Mouse (Mus musculus): ENCODE results near the gene Ntn4. TPM values are rescaled to one million over a fixed set of nuclear protein-coding genes. Genes with fewer than 3 reads are reported as not detected.

The Ntn4 gene
- polyA plus RNA-seq, 2 experiments from 2014 or later: 0.12 to 0.27 TPM

DNA sequence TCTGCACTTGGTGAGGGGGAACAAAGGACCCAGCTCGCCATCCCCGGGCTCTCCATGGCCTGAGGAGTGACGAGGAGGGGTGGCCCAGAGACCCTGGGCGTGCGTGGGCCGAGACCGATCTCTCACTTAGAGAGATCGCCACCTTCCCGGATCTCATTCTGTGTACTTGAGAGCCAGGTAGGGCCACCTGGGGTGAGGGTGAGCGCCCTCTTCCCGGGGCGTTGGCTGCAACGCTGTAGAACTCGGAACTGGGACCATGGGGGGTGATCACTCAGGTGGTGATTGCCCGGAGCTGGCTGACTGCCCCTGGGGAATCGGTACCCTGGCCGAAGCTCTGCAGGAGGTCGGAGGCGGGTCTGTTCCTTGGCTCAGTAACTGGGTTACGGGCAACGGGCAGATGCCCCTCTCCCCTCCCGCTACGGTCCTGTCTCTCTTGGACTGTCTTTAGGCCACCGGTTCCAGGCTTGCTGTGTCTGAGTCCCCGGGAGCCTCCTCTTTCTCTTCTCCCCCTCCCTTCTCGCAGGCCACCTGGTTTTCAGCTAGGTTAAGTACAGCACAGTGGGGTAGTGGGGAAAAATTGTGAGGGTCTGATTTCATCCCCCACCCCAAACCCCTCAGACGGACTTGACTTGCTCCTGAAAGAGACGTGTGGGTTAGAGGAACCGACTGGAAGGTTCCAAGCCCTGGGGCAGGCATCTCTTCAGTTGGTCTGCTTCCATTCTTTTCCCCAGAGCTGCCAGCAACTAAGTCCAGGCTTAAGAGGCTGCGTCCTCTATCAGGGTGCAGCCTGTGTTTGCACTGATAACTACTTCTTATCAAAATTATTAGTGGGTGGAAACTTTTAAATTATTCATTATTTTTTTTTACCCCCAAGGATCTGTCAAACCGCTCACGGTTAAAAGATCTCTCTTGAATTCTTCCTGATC lies 1.6 kb downstream of the Ntn4 start:
- peak; percentile 45 for ATAC-seq

DNA sequence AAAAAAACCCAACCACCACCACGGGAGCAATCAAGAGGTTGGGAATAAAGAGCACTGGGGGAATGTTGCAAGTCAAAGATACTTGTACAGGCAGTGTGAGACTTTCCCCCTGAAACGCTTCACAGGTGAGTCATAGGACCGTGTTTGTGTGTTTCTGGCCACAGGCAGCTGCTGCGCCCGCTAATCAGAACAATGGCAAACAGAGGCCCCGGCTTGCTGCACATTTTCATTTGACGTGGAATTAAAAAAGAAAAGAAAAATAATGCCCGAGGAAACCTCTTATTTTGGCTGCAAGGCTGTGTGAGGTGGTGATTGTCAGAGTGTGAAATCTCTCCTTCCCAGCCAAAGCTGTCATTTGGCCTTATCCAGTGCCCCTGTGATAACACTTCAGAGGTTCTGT lies 2.4 kb downstream of the Ntn4 start:
- ATAC-seq: no peak

DNA sequence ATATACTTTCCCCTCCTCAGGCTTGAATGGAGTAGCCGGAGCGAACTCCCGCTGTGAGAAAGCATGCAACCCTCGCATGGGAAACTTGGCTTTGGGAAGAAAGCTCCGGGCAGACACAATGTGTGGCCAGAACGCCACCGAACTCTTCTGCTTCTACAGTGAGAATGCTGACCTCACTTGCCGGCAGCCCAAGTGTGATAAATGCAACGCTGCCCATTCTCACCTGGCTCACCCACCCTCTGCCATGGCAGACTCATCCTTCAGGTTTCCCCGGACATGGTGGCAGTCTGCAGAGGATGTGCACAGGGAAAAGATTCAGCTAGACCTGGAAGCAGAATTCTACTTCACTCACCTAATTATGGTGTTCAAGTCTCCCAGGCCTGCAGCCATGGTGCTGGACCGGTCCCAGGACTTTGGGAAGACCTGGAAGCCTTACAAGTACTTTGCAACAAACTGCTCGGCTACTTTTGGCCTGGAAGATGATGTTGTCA lies 4.0 kb downstream of the Ntn4 start:
- ATAC-seq: no peak

DNA sequence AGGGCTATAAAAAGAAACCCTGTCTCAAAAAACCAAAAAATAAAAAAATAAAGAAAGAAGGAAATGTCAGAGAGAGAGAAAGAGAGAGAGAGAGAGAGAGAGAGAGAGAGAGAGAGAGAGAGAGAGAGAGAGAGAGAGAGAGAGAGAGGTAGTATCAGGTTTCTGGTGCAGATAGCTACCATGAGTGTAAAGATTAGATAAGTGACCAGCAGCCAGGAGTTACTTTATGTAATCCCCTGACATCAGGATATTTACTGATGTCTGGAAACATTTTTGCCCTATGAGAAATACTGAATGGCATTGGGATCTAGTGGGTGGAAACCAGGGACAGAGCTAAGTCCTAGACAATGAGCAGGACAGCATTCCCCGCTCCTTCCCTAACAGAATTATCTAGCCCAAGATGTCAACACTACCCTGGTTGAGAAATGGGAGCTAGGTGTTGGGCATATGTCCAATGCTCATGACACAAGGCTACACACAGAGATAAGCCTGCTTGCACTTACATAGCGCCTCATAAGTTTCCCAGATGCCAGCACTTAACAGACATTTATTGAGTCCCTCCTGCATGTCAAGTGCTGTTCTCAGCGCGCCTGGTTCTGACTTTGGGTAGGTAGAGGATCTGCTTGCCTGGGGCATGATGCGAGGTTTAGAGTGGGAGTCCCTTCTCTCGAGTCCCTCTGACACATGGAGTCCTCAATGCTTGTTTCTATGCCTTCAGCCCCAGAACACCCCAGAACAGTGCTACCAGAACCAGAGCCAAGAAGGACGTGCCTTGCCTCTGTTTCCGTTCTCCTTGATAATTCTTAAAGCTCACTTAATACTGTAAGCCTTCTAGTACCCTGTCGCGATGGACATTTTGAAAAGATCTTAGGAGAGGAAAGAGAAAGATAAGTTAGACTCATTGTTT lies 7.4 kb downstream of the Ntn4 start:
- ATAC-seq: no peak

DNA sequence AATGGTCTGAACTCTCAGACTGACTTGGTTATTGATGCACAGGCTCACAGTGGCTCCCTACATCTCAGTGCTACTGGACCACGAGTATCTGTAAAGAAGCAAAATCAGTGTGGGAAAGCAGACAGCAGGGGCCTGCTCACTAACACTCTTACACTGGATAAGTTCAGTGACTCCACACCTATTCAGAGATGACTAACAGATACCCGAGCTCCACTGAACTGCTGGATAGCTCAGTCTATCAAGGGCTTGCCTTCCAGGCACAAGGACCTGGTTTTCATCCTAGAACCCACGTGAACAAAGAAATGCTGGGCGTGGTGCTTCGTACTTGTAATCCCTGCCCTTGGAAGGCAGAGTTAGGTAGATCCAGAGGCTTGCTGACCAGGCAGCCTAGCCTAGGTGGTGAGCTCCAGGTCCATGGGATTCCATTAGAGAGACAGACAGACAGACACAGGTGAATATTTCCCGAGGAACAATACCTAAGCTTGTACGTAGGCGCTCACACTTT lies 8.2 kb downstream of the Ntn4 start:
- no peak for ATAC-seq

DNA sequence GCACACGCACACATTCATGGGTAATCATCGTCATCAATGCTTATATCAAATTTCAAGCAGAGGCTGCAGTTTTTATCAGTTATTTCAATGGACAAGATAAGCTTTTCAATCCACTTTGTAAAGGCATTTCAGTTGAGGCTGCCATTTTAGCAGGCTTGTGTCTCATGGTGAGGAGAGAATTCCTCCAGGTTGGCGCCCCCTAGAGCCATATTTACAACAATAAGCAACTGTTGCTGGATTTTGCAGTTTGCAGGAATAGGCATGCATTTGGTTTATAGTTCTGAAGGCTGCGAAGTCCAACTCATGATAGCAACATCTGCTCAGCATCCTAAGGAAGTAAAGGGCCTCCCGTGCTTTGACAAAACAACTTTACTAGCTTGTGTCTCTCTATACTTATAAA lies 8.6 kb downstream of the Ntn4 start:
- no peak for ATAC-seq

DNA sequence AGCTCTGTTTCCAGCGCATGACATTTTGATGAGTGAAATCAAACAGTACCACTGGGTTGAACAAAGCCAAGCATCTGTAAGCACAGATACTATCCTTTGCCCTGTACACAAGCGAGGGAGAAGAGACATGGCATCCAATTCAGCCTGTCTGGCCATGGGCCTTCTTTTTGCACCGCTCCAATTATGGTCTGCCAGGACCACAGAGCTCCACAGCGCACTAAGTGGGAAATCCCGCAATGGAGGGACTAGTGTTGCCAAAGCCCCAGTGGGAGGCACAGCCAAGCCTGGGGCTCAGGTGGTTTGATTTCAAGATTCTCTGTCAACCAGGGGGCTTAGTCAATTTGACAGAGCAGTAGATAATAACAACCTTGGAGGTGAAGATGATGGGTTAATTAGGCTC lies 9.1 kb downstream of the Ntn4 start:
- no peak for ATAC-seq

DNA sequence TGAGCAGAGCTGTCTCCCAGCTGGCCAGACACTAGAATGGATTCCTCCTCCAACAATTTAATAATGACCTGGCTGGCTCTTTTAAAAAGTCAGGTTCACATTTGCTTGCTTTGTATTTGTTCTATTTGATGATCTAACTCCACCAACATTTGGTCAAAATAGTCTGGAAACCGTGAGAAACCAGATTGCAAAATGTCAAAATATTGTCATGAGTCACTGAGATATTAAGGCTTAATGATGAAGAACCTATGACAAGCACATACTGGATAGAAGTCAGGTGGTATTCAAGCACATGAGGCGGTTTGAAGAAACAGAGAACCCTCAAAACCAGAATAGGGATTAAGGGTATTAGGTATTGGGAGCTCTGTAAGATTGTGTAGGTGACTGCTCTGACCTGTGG lies 12.8 kb downstream of the Ntn4 start:
- ATAC-seq: no peak

DNA sequence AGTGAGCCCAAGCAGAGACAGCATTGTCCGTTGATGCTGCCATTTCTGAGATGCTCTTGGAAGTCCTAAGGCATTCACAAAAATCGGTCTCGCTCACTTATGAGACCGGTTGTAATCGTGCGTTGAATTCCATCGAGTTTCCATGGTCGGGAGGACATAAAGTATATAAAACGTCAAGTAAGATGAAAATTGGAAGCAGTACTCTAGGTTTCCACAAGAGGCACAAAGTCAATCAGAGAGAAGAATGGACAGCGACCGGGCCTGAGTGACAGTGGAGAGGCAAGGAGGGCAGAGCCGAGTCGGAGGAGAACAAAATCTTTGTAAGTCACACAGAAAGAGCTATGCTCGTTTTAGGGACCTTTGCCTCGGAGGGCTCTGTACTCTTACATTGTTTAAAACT lies 14.9 kb downstream of the Ntn4 start:
- no peak for ATAC-seq

DNA sequence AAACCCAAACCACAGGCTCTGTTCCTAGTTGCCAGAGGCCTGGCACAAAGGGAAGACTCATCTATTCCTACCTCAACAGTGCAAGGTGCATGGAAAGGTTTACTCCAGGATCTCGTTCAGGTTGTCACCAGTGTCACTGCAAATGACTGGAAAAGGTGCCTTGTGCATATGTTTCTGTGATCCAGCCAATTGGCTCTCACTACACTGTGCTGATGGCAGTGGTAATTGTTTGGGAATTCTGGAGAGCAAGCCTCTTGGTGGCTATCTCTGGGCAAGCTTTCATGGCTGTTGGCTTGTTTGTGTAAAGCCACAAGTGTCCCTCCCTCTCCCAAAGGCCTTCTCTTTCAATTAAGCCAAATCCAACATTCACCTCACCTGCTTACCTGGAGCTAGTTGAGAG lies 19.3 kb downstream of the Ntn4 start:
- no peak for ATAC-seq

DNA sequence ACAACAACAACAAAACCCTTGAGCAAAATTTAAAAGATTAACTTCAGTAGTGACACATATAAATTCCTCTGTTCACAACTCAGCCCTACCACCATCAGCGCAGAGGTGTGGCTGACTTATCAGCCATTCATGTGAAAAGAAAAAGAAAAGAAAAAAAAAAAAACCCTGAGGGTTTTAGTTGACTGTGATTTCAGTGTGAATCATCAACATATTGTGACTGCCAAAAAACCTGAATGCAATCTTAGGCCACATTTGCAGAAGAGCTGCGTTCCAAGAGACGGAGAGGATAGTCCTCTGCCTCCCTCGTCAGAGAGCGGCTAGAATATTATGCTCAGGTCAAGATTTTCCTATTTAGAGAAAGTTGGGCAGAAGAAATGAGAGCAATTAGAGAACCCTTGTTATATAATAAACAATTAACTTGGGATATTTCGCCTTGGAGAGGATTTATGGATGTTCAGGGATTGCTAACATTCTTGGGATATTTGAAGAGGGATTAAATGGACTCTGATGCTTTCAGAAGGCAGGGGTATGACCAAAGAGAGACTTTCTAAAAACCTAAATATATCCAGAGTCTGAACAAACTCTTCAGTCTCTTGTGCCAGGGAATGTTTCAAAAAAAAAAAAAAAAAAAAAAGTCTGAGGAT lies 21.0 kb downstream of the Ntn4 start:
- no peak for ATAC-seq

DNA sequence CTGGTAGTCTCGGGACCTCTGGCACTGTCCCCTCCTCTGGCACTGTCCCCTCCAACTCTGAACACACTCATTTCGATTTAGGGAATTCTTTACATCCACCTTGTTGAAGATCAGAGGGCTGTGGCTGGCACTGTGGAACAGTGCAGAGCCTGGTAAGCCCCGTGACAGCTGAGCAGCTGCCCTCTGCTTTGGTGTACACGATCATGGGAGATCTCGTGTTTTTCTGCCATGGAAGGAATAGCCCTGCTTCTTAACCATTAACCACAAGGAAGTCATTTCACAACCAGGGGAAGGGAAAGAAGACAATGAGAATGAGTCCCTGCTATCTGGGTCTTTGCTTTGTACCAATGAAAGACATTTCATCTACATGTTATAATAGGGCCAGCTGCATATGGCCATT lies 21.5 kb downstream of the Ntn4 start:
- no peak for ATAC-seq

DNA sequence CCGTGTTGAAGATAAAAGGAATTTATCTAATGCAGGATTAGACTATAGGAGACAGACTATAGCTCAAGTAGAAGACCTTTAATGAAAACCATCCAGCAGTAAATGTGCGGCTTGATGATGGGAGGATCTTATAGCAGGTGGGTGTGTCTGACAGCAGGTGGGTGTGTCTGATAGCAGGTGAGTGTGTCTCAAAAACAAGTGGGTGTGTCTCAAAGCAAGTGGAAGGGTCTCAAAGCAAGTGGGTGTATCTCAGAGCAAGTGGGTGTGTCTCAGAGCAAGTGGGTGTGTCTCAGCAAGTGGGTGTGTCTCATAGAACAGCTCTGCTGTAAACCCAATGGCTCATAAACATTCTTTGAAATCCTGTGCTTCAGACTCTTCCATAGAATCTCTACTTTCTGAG lies 25.7 kb downstream of the Ntn4 start:
- no peak for ATAC-seq

DNA sequence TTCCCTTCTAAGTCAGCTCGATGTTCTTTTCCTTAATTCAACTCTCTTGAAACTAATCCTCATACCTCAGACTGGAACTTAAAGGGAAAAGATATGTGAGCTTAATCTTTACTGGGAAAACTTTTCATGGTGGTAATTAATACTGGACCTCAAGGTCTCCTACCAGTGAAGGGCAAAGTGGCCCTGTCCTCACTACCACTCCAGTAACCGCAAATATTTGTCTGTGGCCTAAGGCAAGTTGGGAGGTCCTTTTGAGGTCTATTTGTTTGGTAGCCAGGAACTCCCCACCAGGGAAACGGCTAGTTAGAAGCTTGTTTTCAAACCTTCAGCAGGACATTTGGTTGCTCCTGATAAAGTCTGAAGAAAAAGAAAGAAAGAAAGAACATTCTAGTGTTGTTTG lies 26.5 kb downstream of the Ntn4 start:
- ATAC-seq: no peak

DNA sequence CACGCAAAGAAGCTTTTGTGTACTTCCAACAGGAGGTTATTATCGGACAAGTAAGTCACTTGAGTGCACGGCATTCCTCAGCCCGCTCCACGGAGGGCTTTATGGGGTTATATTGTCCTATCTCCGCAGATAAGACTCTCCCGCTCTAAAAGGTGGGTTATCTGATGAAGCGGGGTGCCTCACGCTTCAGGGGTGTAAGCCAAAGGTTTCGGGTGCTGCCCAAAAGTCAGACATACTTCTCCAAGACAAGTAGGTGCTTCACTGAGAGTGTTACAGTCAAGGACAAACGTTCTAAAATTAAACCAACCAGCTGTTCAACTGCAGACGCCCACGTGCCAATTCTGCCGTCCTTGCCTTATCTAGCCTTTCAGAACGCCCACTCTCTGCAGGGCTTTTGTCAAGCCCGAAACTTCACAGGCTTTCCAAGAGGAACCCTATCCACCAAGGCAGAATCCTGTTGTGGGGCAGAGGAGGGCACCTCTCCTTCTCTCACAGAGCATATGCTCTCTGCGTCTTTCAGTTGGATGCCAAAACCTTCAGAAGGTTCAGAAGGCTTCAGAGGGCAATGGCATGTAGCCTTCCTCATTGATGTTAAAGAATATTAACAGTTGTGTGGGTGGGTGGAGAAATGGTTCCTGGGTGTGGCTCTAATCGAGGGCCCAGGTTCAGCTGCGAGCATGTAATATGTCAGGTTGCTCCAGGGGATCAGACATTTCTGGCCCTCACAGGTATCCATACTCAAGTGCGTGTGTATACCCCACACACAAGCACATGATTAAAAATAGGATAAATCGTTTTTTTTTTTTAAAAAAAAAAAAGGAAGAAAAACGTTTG lies 32.4 kb downstream of the Ntn4 start:
- peak; percentile 45 for ATAC-seq

DNA sequence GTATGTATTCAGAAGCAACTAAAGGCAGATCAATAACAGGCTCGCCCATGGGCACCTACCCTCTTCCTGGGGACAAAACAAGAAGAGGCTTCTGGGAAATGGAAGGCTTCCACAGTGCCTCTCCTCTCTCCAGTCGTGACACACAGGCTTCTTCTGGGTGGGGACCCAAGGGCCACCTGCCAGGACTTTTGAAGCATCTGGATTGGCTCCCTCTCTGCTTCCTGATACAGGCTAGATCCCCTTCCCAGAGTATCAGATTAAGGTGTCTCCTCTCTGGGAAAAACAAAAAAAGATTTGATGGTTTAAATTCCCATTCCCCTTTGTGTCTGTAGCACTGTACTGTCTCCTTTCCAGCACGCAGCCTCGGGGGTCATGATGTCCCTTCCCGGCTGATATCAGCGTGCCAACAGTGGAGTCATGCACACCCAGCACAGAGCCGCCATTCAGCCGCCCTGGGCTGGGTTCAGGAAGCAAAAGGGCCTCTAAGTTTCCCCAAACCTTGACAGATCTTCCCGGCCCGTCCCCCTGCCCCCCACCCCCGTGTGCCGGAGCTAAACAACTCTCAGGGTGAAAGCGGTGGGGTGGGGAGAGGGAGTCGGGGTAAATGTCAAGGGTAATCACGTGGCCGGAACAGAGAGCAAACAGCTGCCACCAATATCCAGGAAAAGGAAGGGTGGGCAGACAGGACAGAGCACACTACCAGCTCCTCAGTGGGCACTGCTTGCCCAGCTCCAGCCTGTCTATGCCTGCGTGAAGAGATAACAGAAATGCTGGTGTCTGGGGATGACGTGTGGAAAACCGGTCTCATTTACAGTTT lies 38.9 kb downstream of the Ntn4 start:
- ATAC-seq: peak; percentile 80

DNA sequence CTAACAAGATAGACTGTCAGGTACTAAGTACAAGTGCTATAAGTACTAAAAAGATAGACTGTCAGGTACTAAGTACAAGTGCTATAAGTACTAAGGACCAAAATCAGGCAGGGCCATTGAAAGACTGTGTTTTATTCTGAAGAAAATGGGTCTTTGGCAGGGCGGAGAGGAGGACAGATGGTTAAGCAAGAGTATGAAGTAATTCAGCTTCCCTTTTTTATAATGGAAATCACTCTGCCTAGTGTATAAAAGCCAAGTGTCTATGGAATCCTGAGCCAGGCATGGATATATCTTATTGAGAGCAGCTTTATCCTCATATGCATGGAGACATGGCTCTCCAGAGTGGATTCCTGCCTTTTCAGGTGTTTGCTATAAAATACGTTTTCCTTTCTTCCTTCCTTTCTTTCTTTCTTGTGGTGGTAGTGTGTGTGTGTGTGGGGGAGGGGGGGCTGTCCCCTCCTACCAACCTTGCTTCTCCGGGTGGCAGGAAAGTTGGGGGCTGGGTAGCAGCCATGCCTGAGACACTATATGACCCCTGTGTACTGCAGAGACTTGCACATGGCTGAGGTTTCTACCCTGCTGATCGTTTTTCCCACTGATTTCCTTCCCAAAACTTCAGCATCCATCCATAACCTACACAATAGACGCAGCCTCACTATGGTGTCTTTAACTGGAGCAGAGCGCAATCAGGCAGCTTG lies 40.3 kb downstream of the Ntn4 start:
- no peak for ATAC-seq

DNA sequence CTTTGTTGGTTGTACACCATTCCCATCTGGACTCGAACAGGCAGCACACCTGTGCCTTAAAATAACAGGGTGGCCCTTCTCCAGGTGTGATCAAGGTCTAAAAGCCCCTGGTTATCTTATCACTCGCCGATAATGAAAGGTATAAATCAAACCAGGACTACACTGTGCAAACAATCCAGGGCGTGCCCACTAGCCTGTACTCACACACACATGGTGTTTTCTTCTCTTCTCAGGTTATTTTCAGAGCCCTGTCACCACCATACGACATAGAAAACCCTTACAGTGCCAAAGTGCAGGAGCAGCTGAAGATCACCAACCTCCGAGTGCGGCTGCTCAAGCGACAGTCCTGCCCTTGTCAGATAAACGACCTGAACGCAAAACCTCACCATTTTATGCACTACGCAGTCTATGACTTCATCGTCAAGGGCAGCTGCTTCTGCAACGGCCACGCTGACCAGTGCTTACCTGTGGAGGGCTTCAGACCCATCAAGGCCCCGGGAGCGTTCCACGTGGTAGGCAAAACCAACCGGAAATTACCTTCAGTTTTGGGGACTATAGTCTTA lies 41.8 kb downstream of the Ntn4 start:
- no peak for ATAC-seq

DNA sequence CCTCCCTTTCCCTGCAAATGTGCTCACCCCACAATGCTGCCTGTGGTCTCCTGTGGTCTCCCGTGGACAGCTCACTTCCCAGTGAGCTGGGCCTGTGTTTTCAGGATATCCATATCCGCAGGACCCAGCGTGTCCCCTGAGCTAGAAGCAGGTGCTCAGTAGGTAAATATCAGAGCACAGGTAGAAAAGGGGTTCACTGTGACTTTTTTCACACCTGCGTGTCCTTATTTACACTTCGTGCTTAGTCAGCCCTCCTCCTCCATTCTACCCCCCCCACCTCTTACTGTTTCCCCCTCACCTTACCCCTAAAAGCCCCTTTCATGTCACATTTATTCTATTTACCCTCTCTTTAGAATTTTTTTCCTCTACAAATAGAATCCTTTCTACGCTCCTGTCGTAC lies 42.7 kb downstream of the Ntn4 start:
- no peak for ATAC-seq

DNA sequence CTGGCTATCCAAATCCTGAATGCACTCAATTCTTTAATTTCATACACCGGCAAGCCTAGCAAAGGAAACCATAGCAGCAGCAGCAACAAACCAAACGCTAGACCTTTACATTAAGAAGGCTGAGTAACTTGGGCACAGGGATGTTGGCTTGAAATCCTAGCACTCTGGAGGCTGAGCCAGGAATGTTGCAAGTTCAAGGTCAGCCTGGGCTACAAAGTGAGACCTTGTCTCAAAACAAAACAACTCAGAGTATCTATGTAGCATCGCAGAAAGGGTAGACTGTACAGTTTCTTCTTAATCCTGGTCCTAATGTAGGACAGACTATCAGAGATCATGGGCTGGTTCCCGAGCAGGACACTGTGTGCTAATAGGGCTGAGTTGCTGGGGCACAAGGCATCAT lies 43.4 kb downstream of the Ntn4 start:
- no peak for ATAC-seq

Data from CD4-positive, CD25-positive, alpha-beta regulatory T cell, adult 4 months (primary cell).